Mouse (Mus musculus) hindlimb bud, embryonic 11.5 days (tissue): ENCODE results near the gene Gm15128.
"Not testable (repeated sequence)": the region's sequence is repeated elsewhere in the genome, so short reads cannot be mapped to it uniquely, and the experiment has no call there.

ENCODE experiments used
- DNase-seq: peaks from one replicate; pipeline ENCODE4 v3.0.0-alpha.2; 2012; ENCODE audit warnings: low read depth, low spot score; ENCODE audit errors: extremely low spot score

Gm15128 gene

DNA sequence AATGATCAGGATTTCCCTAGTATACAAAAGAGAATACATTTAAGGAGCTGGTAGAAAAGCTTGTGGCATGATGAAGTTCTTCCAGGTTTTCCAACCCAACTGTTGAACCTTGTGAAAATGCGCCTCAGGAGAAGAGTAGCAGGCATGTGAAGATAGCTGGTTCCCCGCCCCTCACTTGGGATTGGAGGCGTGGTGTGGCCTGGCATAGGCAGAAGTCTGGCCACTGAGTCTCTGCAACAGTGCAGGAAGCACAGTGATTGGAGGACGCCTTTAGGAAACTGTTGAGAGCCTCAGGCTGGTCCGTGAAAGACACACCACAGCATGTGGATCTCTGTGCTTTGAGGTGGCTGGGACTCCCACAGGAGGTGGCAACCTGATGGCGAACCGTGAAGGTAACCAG lies at the start of gene Gm15128:
TSS of gene Gm15128 (plus strand) at position 301 of the 400 bp plus-strand sequence.
- not testable (repeated sequence) for DNase-seq
